ENCODE assay signal across 19 mouse cellular contexts in the genomic region with DNA sequence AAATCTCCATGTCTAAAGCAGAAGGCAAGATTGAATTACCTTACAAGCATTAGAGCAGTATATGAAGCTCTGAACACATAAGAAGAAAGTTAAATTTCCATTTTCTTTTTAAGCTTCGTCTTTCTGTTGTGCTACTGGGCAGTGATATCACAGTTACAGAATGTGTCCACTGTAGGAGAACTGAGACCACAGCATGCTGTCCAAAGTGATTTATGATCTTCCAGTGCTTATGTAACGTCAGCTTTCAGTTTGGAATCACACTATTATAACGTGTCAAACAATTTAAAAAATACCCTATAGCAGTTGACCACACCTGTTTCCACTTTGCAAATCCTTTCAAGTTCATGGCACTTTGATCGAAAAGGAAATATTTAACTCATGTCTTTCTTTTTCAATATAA.
"Had no signal": no experiment of that assay in that cellular context is flagged by ENCODE, and none has a peak within 500 bp of the region (broad histone marks: within the 10 kb centered on the region; RNA-seq: fewer than 3 reads in every experiment).

No protein-coding gene starts in this region.

- H3K4me1 ChIP-seq: intestine, embryonic 15.5 days; kidney, embryonic 15.5 days; liver, embryonic 13.5 days; lung, embryonic 15.5 days; megakaryocyte, embryonic 14.5 days; midbrain, embryonic 12.5 days; midbrain, embryonic 15.5 days; neural tube, embryonic 13.5 days had no signal

- H3K36me3 ChIP-seq: intestine, embryonic 15.5 days; kidney, embryonic 15.5 days; limb, embryonic 13.5 days; liver, embryonic 13.5 days; lung, embryonic 15.5 days; midbrain, embryonic 12.5 days; midbrain, embryonic 15.5 days; neural tube, embryonic 13.5 days had no signal

- H3K9me3 ChIP-seq: intestine, embryonic 15.5 days; kidney, embryonic 15.5 days; limb, embryonic 13.5 days; liver, embryonic 13.5 days; lung, embryonic 15.5 days; midbrain, embryonic 12.5 days; midbrain, embryonic 15.5 days; neural tube, embryonic 13.5 days had no signal

- H3K27me3 ChIP-seq: intestine, embryonic 15.5 days; kidney, embryonic 15.5 days; limb, embryonic 13.5 days; liver, embryonic 13.5 days; lung, embryonic 15.5 days; megakaryocyte, embryonic 14.5 days; midbrain, embryonic 12.5 days; midbrain, embryonic 15.5 days; neural tube, embryonic 13.5 days had no signal

- ATAC-seq: intestine, embryonic 15.5 days; midbrain, embryonic 15.5 days had no signal

- H3K27ac ChIP-seq: intestine, embryonic 15.5 days; kidney, embryonic 15.5 days; left cerebral cortex, adult 2 months; limb, embryonic 13.5 days; liver, embryonic 13.5 days; lung, embryonic 15.5 days; midbrain, embryonic 12.5 days; midbrain, embryonic 15.5 days; neural tube, embryonic 13.5 days had no signal

- DNase-seq: kidney, adult 11 months; kidney, adult 8-10 months; kidney, postnatal 25 days; layer of hippocampus, postnatal 36 days; liver, embryonic 13.5 days; lung, postnatal 10 days; lung, postnatal 36 days; retina, postnatal 1 day; thymus, adult 18-20 months; thymus, postnatal 36 days had no signal

- H3K4me3 ChIP-seq: intestine, embryonic 15.5 days; kidney, embryonic 15.5 days; left cerebral cortex, adult 2 months; limb, embryonic 13.5 days; liver, embryonic 13.5 days; lung, embryonic 15.5 days; megakaryocyte, embryonic 14.5 days; midbrain, embryonic 12.5 days; midbrain, embryonic 15.5 days; neural tube, embryonic 13.5 days had no signal

- H3K4me2 ChIP-seq: intestine, embryonic 15.5 days; kidney, embryonic 15.5 days; limb, embryonic 13.5 days; liver, embryonic 13.5 days; lung, embryonic 15.5 days; midbrain, embryonic 12.5 days; midbrain, embryonic 15.5 days; neural tube, embryonic 13.5 days had no signal

- H3K9ac ChIP-seq: intestine, embryonic 15.5 days; kidney, embryonic 15.5 days; limb, embryonic 13.5 days; liver, embryonic 13.5 days; lung, embryonic 15.5 days; midbrain, embryonic 12.5 days; midbrain, embryonic 15.5 days; neural tube, embryonic 13.5 days had no signal
